Mouse (Mus musculus) forebrain, embryonic 16.5 days (tissue): ENCODE data around the gene Fam120b. TPM values are rescaled to one million over a fixed set of nuclear protein-coding genes. Genes with fewer than 3 reads are reported as not detected.
A peak's percentile ranks its signal among the peaks of the same experiment; 100 is the strongest.
"Not testable (repeated sequence)": the region's sequence is repeated elsewhere in the genome, so short reads cannot be mapped to it uniquely, and the experiment has no call there.

Experiments used
- ATAC-seq: fragments of 200-750 bp; cut with Nextera tagmentation; 2 replicates; pipeline ENCODE4 v1.8.0; 2017; ENCODE audit warnings: mild to moderate bottlenecking, moderate library complexity
- H3K27ac ChIP-seq: fragments of 300-500 bp; sonication (generic); 2 replicates; pipeline ENCODE4 v1.5.1; 2014; ENCODE audit warnings: low read length, control low read depth
- H3K27me3 ChIP-seq: fragments of 300-500 bp; sonication (generic); replicated peaks from 2 replicates; pipeline ENCODE4 v1.6.1; 2014; ENCODE audit warnings: low read length; ENCODE audit not compliant: control insufficient read depth, insufficient read depth
- H3K36me3 ChIP-seq: fragments of 300-500 bp; sonication (generic); 2 replicates; pipeline ENCODE4 v1.6.1; 2014; ENCODE audit not compliant: control insufficient read depth, insufficient read depth
- H3K4me1 ChIP-seq: fragments of 300-500 bp; sonication (generic); replicated peaks from 2 replicates; pipeline ENCODE4 v1.6.1; 2014; ENCODE audit warnings: low read length; ENCODE audit not compliant: control insufficient read depth, insufficient read depth
- H3K4me2 ChIP-seq: fragments of 300-500 bp; sonication (generic); 2 replicates; pipeline ENCODE4 v1.6.1; 2014; ENCODE audit warnings: mild to moderate bottlenecking, low read length, control low read depth
- H3K4me3 ChIP-seq: fragments of 300-500 bp; sonication (generic); replicated peaks from 2 replicates; pipeline ENCODE4 v1.5.1; 2014; ENCODE audit warnings: mild to moderate bottlenecking, low read length, control low read depth
- H3K9ac ChIP-seq: fragments of 300-500 bp; sonication (generic); replicated peaks from 2 replicates; pipeline ENCODE4 v1.6.1; 2014; ENCODE audit warnings: low read depth, low read length, control low read depth
- H3K9me3 ChIP-seq: fragments of 300-500 bp; sonication (generic); 2 replicates; pipeline ENCODE4 v1.6.1; 2016; ENCODE audit warnings: low read length; ENCODE audit not compliant: control insufficient read depth
- WGBS: fragments of 180-500 bp; shearing (Covaris S2); extraction: QIAGEN DNeasy Blood & Tissue Kit; methylation state at CpG from one replicate; pipeline ENCODE4 v1.1.7; 2014; 5-methylcytosine and 5-hydroxymethylcytosine counted together
- polyA plus RNA-seq: library from polyadenylated mRNA; unstranded; fragments of >200 nt; fragmentation: Nextera tagmentation; extraction: Ambion mirVana; gene quantifications from 2 replicates; pipeline ENCODE4 v1.2.1, GENCODE M21; 2015

The Fam120b gene
- polyA plus RNA-seq, 1 experiment from 2014 or later: 52.8 TPM

- Histone ChIP-seq H3K4me1 (peaks cover 18% of the 10 kb centered on the region), H3K4me2 (peak overlapping the region; percentile 36), H3K36me3 (no peaks in the 10 kb centered on the region), H3K9me3 (no peaks in the 10 kb centered on the region), H3K27me3 (no peaks in the 10 kb centered on the region), H3K27ac (peak overlapping the region; percentile 44; the same call in 1 of the 2 replicates), H3K9ac (peak overlapping the region; percentile 22; the same call in 1 of the 2 replicates), H3K4me3 (no peak overlapping the region)
- 5% methylated on average over 9 of the region's 11 CpGs for WGBS
- peak; percentile 93 for ATAC-seq
Observed at GRCm38 (mm10) chr17:15440463-15441121, 44.6 kb downstream of the Fam120b start.

DNA sequence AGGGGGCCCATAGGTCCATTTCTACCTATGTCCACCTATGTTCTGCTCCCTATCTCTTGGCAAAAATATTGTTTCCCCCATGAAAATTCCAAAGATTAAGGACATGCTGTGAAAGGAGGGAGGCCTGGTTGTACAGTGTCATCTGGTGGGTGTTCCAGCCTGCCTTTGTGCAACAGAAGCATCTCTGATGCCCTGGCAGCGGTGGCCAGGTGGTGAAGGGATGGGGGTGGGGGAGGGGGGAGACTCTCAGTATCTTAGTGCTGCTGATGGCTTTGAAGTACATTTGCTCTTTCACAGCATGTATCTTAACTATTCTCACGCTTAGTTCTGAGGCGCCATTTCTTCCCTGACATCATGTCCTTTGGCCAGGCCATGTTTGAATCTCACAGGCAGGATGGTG lies 49.4 kb downstream of the Fam120b start:
- Histone ChIP-seq H3K4me2 (no peak overlapping the region), H3K27ac (no peak overlapping the region), H3K36me3 (no peaks in the 10 kb centered on the region), H3K4me1 (peaks cover 11% of the 10 kb centered on the region), H3K9me3 (no peaks in the 10 kb centered on the region), H3K4me3 (no peak overlapping the region), H3K9ac (no peak overlapping the region), H3K27me3 (no peaks in the 10 kb centered on the region)
- 77% methylated on average over 3 of the region's 3 CpGs for WGBS
- no peak for ATAC-seq

- Histone ChIP-seq H3K4me1 (no peaks in the 10 kb centered on the region), H3K27me3 (no peaks in the 10 kb centered on the region), H3K9ac (no peak overlapping the region), H3K36me3 (no peaks in the 10 kb centered on the region), H3K4me3 (no peak overlapping the region), H3K9me3 (no peaks in the 10 kb centered on the region), H3K4me2 (no peak overlapping the region), H3K27ac (no peak overlapping the region)
- 63% methylated on average over 5 of the region's 5 CpGs for WGBS
- ATAC-seq: no peak
Observed at GRCm38 (mm10) chr17:15447831-15448230, 51.8 kb downstream of the Fam120b start.

DNA sequence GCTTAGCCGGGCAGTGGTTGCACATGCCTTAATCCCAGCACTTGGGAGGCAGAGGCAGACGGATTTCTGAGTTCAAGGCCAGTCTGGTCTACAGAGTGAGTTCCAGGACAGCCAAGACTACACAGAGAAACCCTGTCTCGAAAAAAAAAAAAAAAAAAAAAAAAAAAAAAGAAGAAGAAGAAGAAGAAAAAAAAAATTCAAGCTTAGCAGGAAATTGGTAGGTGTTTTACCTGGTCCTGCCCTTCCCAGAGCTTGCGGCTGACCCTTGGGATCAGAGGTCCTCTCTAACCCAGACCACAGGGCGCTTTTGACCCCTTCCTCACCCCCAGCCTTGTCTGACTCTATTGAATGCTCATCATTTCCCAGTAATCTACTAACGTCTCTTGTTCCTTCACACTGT lies 53.1 kb downstream of the Fam120b start:
- H3K9ac ChIP-seq, H3K4me3 ChIP-seq, H3K9me3 ChIP-seq, H3K36me3 ChIP-seq, H3K27me3 ChIP-seq, H3K4me1 ChIP-seq, ATAC-seq, H3K4me2 ChIP-seq, H3K27ac ChIP-seq: not testable (repeated sequence)
- WGBS: 78% methylated on average over 5 of the region's 6 CpGs

GRCm38 (mm10) chr17:15449606-15450005 lies 53.6 kb downstream of the Fam120b start:
- Histone ChIP-seq H3K9me3 (no peaks in the 10 kb centered on the region), H3K9ac (no peak overlapping the region), H3K36me3 (no peaks in the 10 kb centered on the region), H3K27ac (no peak overlapping the region), H3K27me3 (no peaks in the 10 kb centered on the region), H3K4me3 (no peak overlapping the region), H3K4me2 (no peak overlapping the region), H3K4me1 (no peaks in the 10 kb centered on the region)
- 83% methylated on average over 3 of the region's 3 CpGs for WGBS
- no peak for ATAC-seq

DNA sequence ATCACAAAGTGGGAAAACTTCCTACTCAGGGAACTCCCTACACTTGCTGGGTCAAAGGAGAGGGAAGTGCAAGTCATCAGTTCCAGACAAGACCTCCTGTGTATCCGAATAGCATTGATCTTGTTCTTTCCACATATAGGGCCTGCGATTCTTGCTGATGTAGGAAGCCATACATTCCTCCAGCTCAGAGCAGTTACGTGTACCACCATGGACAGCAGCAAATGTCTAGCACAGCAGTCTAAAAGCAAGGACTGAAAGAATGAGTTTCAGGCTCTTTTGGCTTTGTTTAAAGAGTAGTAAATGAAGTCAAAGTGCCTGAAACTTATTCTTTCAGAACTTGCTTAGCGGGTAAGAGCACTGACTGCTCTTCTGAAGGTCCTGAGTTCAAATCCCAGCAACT lies 59.2 kb downstream of the Fam120b start:
- H3K4me1 ChIP-seq: peaks cover 3% of the 10 kb centered on the region; the same call in 1 of the 2 replicates
- no peaks in the 10 kb centered on the region for H3K27me3 ChIP-seq
- no peaks in the 10 kb centered on the region for H3K9me3 ChIP-seq
- H3K27ac ChIP-seq: no peak overlapping the region
- WGBS: 83% methylated on average over 4 of the region's 4 CpGs
- no peak overlapping the region for H3K4me2 ChIP-seq
- H3K9ac ChIP-seq: no peak overlapping the region
- no peak overlapping the region for H3K4me3 ChIP-seq
- no peak for ATAC-seq
- H3K36me3 ChIP-seq: no peaks in the 10 kb centered on the region

- Histone ChIP-seq H3K27ac (no peak overlapping the region), H3K4me3 (no peak overlapping the region), H3K27me3 (no peaks in the 10 kb centered on the region), H3K36me3 (no peaks in the 10 kb centered on the region), H3K9me3 (no peaks in the 10 kb centered on the region), H3K4me2 (no peak overlapping the region), H3K9ac (no peak overlapping the region), H3K4me1 (peaks cover 3% of the 10 kb centered on the region; the same call in 1 of the 2 replicates)
- WGBS: 82% methylated on average over 2 of the region's 2 CpGs
- no peak for ATAC-seq
Observed at GRCm38 (mm10) chr17:15456595-15456994, 60.6 kb downstream of the Fam120b start.

GRCm38 (mm10) chr17:15459761-15460160 lies 63.8 kb downstream of the Fam120b start:
- H3K9ac ChIP-seq: no peak overlapping the region
- no peak overlapping the region for H3K27ac ChIP-seq
- peaks cover 3% of the 10 kb centered on the region; the same call in 1 of the 2 replicates for H3K4me1 ChIP-seq
- H3K27me3 ChIP-seq: no peaks in the 10 kb centered on the region
- WGBS: 69% methylated on average over 4 of the region's 4 CpGs
- no peak overlapping the region for H3K4me3 ChIP-seq
- H3K36me3 ChIP-seq: no peaks in the 10 kb centered on the region
- H3K9me3 ChIP-seq: no peaks in the 10 kb centered on the region
- ATAC-seq: no peak
- no peak overlapping the region for H3K4me2 ChIP-seq

- peaks cover 3% of the 10 kb centered on the region; the same call in 1 of the 2 replicates for H3K4me1 ChIP-seq
- H3K9ac ChIP-seq: no peak overlapping the region
- H3K4me2 ChIP-seq: no peak overlapping the region
- no peak overlapping the region for H3K27ac ChIP-seq
- H3K9me3 ChIP-seq: no peaks in the 10 kb centered on the region
- no peaks in the 10 kb centered on the region for H3K27me3 ChIP-seq
- 96% methylated on average over 6 of the region's 6 CpGs for WGBS
- H3K4me3 ChIP-seq: no peak overlapping the region
- H3K36me3 ChIP-seq: no peaks in the 10 kb centered on the region
- no peak for ATAC-seq
Observed at GRCm38 (mm10) chr17:15461921-15462495, 66.0 kb downstream of the Fam120b start.
